Mouse (Mus musculus): ENCODE results near the gene Wipf1. TPM values are rescaled to one million over a fixed set of nuclear protein-coding genes. Genes with fewer than 3 reads are reported as not detected.
A peak's percentile ranks its signal among the peaks of the same experiment; 100 is the strongest.
"Not testable (repeated sequence)": the region's sequence is repeated elsewhere in the genome, so short reads cannot be mapped to it uniquely, and the experiment has no call there.

Wipf1 gene
- 13.2 and 22.9 TPM in 2 replicates for total RNA-seq (2017)

- ATAC-seq (replicated peaks; ENCODE audit: low read depth, poor library complexity, severe bottlenecking) = no peak; the same call in 1 of the 2 replicates
Measured at GRCm38 (mm10) chr2:73529356-73530330, at the start of gene Wipf1. Gene Wipf1 (minus strand): TSS chr2:73529734.

- no peak for ATAC-seq (replicated peaks; ENCODE audit: low read depth, poor library complexity, severe bottlenecking)
Measured at GRCm38 (mm10) chr2:73579168-73579567, 49.6 kb upstream of the Wipf1 start.

- no peak for ATAC-seq (replicated peaks; ENCODE audit: low read depth, poor library complexity, severe bottlenecking)
Measured at GRCm38 (mm10) chr2:73574418-73574817, 44.9 kb upstream of the Wipf1 start.

- ATAC-seq (replicated peaks; ENCODE audit: low read depth, poor library complexity, severe bottlenecking) = no peak
Measured at GRCm38 (mm10) chr2:73573556-73573955, 44.0 kb upstream of the Wipf1 start.

- ATAC-seq (replicated peaks; ENCODE audit: low read depth, poor library complexity, severe bottlenecking) = peak; percentile 83
Measured at GRCm38 (mm10) chr2:73572539-73573372, 43.2 kb upstream of the Wipf1 start.

GRCm38 (mm10) chr2:73571901-73572300, 42.4 kb upstream of the Wipf1 start:
- ATAC-seq (replicated peaks; ENCODE audit: low read depth, poor library complexity, severe bottlenecking) = no peak

GRCm38 (mm10) chr2:73571304-73571703, 41.8 kb upstream of the Wipf1 start:
- no peak for ATAC-seq (replicated peaks; ENCODE audit: low read depth, poor library complexity, severe bottlenecking)

GRCm38 (mm10) chr2:73566989-73567605, 37.6 kb upstream of the Wipf1 start:
- ATAC-seq (replicated peaks; ENCODE audit: low read depth, poor library complexity, severe bottlenecking) = peak; percentile 96

- peak; percentile 12; the same call in 1 of the 2 replicates for ATAC-seq (replicated peaks; ENCODE audit: low read depth, poor library complexity, severe bottlenecking)
Measured at GRCm38 (mm10) chr2:73566162-73566561, 36.6 kb upstream of the Wipf1 start.

GRCm38 (mm10) chr2:73563690-73564089, 34.2 kb upstream of the Wipf1 start:
- ATAC-seq (replicated peaks; ENCODE audit: low read depth, poor library complexity, severe bottlenecking) = no peak

- ATAC-seq (replicated peaks; ENCODE audit: low read depth, poor library complexity, severe bottlenecking) = no peak
Measured at GRCm38 (mm10) chr2:73562656-73563055, 33.1 kb upstream of the Wipf1 start.

- peak; percentile 76 for ATAC-seq (replicated peaks; ENCODE audit: low read depth, poor library complexity, severe bottlenecking)
Measured at GRCm38 (mm10) chr2:73561665-73562063, 32.1 kb upstream of the Wipf1 start.

GRCm38 (mm10) chr2:73560899-73561664, 31.5 kb upstream of the Wipf1 start:
- ATAC-seq (replicated peaks; ENCODE audit: low read depth, poor library complexity, severe bottlenecking) = 0 out of 2 replicates have a peak, but pooled peaks have one; percentile 24

GRCm38 (mm10) chr2:73560445-73560844, 30.9 kb upstream of the Wipf1 start:
- ATAC-seq (replicated peaks; ENCODE audit: low read depth, poor library complexity, severe bottlenecking) = no peak

GRCm38 (mm10) chr2:73557956-73558355, 28.4 kb upstream of the Wipf1 start:
- ATAC-seq (replicated peaks; ENCODE audit: low read depth, poor library complexity, severe bottlenecking) = no peak

GRCm38 (mm10) chr2:73557061-73557460, 27.5 kb upstream of the Wipf1 start:
- not testable (repeated sequence) for ATAC-seq (replicated peaks; ENCODE audit: low read depth, poor library complexity, severe bottlenecking)

GRCm38 (mm10) chr2:73554389-73554788, 24.9 kb upstream of the Wipf1 start:
- peak; percentile 46; the same call in 1 of the 2 replicates for ATAC-seq (replicated peaks; ENCODE audit: low read depth, poor library complexity, severe bottlenecking)

GRCm38 (mm10) chr2:73552926-73553325, 23.4 kb upstream of the Wipf1 start:
- ATAC-seq (replicated peaks; ENCODE audit: low read depth, poor library complexity, severe bottlenecking) = no peak

- peak; percentile 36; the same call in 1 of the 2 replicates for ATAC-seq (replicated peaks; ENCODE audit: low read depth, poor library complexity, severe bottlenecking)
Measured at GRCm38 (mm10) chr2:73550725-73551124, 21.2 kb upstream of the Wipf1 start.
